8 mouse cellular contexts compared by ENCODE assay signal in the genomic region with DNA sequence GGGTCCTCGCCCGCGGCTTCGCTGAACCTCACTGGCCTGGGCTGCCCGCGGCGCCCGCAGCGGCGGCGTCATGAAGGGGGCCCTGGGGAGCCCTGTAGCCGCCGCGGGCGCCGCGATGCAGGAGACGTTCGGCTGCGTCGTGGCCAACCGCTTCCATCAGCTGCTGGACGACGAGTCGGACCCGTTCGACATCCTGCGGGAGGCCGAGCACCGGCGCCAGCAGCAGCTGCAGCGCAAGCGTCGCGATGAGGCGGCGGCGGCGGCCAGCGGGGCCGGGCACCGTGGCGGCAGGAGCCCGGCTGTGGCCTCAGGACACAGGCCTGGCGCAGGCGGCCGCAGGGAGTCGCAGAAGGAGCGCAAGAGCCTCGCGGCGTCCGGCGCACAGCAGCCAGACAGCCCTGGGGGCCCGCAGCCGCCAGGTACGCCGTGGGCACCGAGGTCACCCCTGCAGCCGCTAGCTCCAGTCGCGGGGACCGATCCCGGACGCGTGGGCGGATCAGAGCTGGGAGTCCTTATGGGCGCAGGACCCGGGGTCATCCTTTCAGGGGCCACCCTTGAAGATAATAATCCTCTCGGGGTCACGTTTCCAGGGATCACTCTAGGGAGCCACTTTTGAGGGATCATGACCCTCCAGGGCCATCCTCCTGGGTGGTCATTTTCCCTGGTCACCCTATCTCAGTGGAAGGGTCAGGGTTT. TPM values are rescaled to one million over a fixed set of nuclear protein-coding genes. Genes with fewer than 3 reads are reported as not detected.
A peak's percentile ranks its signal among the peaks of the same experiment; 100 is the strongest.
DNase-seq lines count a peak whose midpoint lies in the region; ATAC-seq and TF ChIP-seq lines count a peak whose summit lies in the region.

No protein-coding gene starts in this region.

- CTCF ChIA-PET in Patski (lab: Charles Lee), result interaction anchor here (2.9 kb wide), 1 partner anchor 18 kb away, joined by 11 read pairs; no protein-coding TSS in a partner anchor

- peaks cover 4% of the 10 kb centered on the region; the same call in 1 of the 2 replicates for H3K27me3 ChIP-seq in kidney, embryonic 16.5 days (ENCODE audit: insufficient read depth, low read length)
- no peaks in the 10 kb centered on the region for H3K27me3 ChIP-seq in Patski
- H3K27me3 ChIP-seq in hindbrain, embryonic 16.5 days (replicated peaks; ENCODE audit: control insufficient read depth, insufficient read depth, low read length), result no peaks in the 10 kb centered on the region; the same call in 1 of the 2 replicates

- H3K9ac ChIP-seq in kidney, embryonic 16.5 days (replicated peaks; ENCODE audit: low read length), result peak overlapping the region; percentile 79
- H3K9ac ChIP-seq in hindbrain, embryonic 16.5 days (ENCODE audit: low read depth, low read length), result peak overlapping the region; percentile 82

- in situ Hi-C loops in Patski (cut with MboI; ENCODE audit: low pct_unique_long_range_greater_than_20kb), result no loop called here

- ATAC-seq in kidney, embryonic 16.5 days (ENCODE audit: low FRiP score, low TSS enrichment), result peak; percentile 76
- peak; percentile 48 for ATAC-seq in Patski
- peak; percentile 45 for ATAC-seq in erythroid progenitor cell, adult 5-6 weeks (replicated peaks; ENCODE audit: low FRiP score, poor library complexity, severe bottlenecking)
- peak; percentile 80 for ATAC-seq in hindbrain, embryonic 16.5 days
- peak; percentile 20; the same call in 1 of the 2 replicates for ATAC-seq in megakaryocyte-erythroid progenitor cell, adult 5-6 weeks (replicated peaks; ENCODE audit: low FRiP score, low TSS enrichment, poor library complexity, severe bottlenecking)
- no peak for ATAC-seq in inflammation-experienced regulatory T-cells, adult 6 months

- H3K36me3 ChIP-seq in kidney, embryonic 16.5 days (ENCODE audit: insufficient read depth, low read length), result 0 out of 2 replicates have a peak, but pooled peaks cover 5% of the 10 kb centered on the region
- H3K36me3 ChIP-seq in hindbrain, embryonic 16.5 days (ENCODE audit: control insufficient read depth, insufficient read depth, low read length), result no peaks in the 10 kb centered on the region

- WGBS in kidney, embryonic 16.5 days, result 0% methylated on average over 68 of the region's 71 CpGs
- 0% methylated on average over 21 of the region's 71 CpGs for WGBS in hindbrain, embryonic 16.5 days

- H3K4me2 ChIP-seq in kidney, embryonic 16.5 days (replicated peaks; ENCODE audit: low read depth, low read length), result peak overlapping the region; percentile 100
- H3K4me2 ChIP-seq in hindbrain, embryonic 16.5 days (ENCODE audit: low read length), result peak overlapping the region; percentile 97

- peaks cover 15% of the 10 kb centered on the region for H3K4me1 ChIP-seq in kidney, embryonic 16.5 days (ENCODE audit: insufficient read depth, low read length)
- peaks cover 11% of the 10 kb centered on the region for H3K4me1 ChIP-seq in hindbrain, embryonic 16.5 days (ENCODE audit: control insufficient read depth, insufficient read depth, low read depth, low read length)

- TF ChIP-seq CTCF in Patski (IDR thresholded peaks at IDR 0.05), result no peak

- H3K9me3 ChIP-seq in kidney, embryonic 16.5 days (ENCODE audit: low read length), result peaks cover 4% of the 10 kb centered on the region; the same call in 1 of the 2 replicates
- peaks cover 5% of the 10 kb centered on the region for H3K9me3 ChIP-seq in hindbrain, embryonic 16.5 days (ENCODE audit: control insufficient read depth, low read length)

- H3K4me3 ChIP-seq in kidney, embryonic 16.5 days (ENCODE audit: low read length), result peak overlapping the region; percentile 73
- H3K4me3 ChIP-seq in hindbrain, embryonic 16.5 days (ENCODE audit: low read length), result peak overlapping the region; percentile 83

- no peak for DNase-seq in kidney, adult 18-20 months
- no peak for DNase-seq in Patski (ENCODE audit: low read depth, low spot score)
- DNase-seq in thymus, postnatal 14 days, result peak; percentile 60

- H3K27ac ChIP-seq in kidney, embryonic 16.5 days (ENCODE audit: low read length), result peak overlapping the region; percentile 67
- H3K27ac ChIP-seq in hindbrain, embryonic 16.5 days (ENCODE audit: low read depth, low read length), result peak overlapping the region; percentile 84

- POLR2A ChIA-PET in Patski (lab: Charles Lee), result interaction anchor here (1.0 kb wide), 1 partner anchor 16 kb away, joined by 3 read pairs; no protein-coding TSS in a partner anchor

RNA-seq across cellular contexts. Expression of a gene that starts 0.4 kb away (rescaled TPM):
- polyA plus RNA-seq in kidney, embryonic 16.5 days (2015; fragmentation: Nextera tagmentation; extraction: Ambion mirVana), result 28.4 and 29.1 TPM in 2 replicates
- 65.7 TPM for polyA plus RNA-seq in Patski (2021)
- 11.5 and 15.9 TPM in 2 replicates for total RNA-seq in erythroid progenitor cell, adult 5-6 weeks (2015; ENCODE audit: low replicate concordance)
- 7.3 and 10.7 TPM in 2 replicates for total RNA-seq in erythroid progenitor cell, adult 5-6 weeks (2017; ENCODE audit: low replicate concordance)
- 52.8 and 53.4 TPM in 2 replicates for polyA plus RNA-seq in hindbrain, embryonic 16.5 days (2015; fragmentation: Nextera tagmentation; extraction: Ambion mirVana)
- 3.9 and 7.7 TPM in 2 replicates for total RNA-seq in megakaryocyte-erythroid progenitor cell, adult 5-6 weeks (2014; fragmentation: Nextera tagmentation)
- 3.4 and 5.4 TPM in 2 replicates for total RNA-seq in megakaryocyte-erythroid progenitor cell, adult 5-6 weeks (2017)
- 1 to 10 TPM; 3.9 to 5.7 (median 5.3) TPM for polyA plus RNA-seq in inflammation-experienced regulatory T-cells, adult 6 months (2017; shearing (Covaris generic))

RNA-seq across cellular contexts. Expression of a gene that starts 9.1 kb away (rescaled TPM):
- polyA plus RNA-seq in kidney, embryonic 16.5 days (2015; fragmentation: Nextera tagmentation; extraction: Ambion mirVana), result 16.2 and 17.4 TPM in 2 replicates
- polyA plus RNA-seq in Patski (2021), result 23.3 TPM
- 71.0 and 93.5 TPM in 2 replicates for total RNA-seq in erythroid progenitor cell, adult 5-6 weeks (2015; ENCODE audit: low replicate concordance)
- 103 and 120 TPM in 2 replicates for total RNA-seq in erythroid progenitor cell, adult 5-6 weeks (2017; ENCODE audit: low replicate concordance)
- 6.2 and 7.3 TPM in 2 replicates for polyA plus RNA-seq in hindbrain, embryonic 16.5 days (2015; fragmentation: Nextera tagmentation; extraction: Ambion mirVana)
- total RNA-seq in megakaryocyte-erythroid progenitor cell, adult 5-6 weeks (2014; fragmentation: Nextera tagmentation), result 30.2 and 40.8 TPM in 2 replicates
- 55.3 and 62.6 TPM in 2 replicates for total RNA-seq in megakaryocyte-erythroid progenitor cell, adult 5-6 weeks (2017)
- 10 to 100 TPM; 11.3 to 16.4 (median 12.4) TPM for polyA plus RNA-seq in inflammation-experienced regulatory T-cells, adult 6 months (2017; shearing (Covaris generic))

RNA-seq across cellular contexts. Expression of a gene that starts 32.9 kb away (rescaled TPM):
- polyA plus RNA-seq in kidney, embryonic 16.5 days (2015; fragmentation: Nextera tagmentation; extraction: Ambion mirVana), result 5.6 and 5.8 TPM in 2 replicates
- polyA plus RNA-seq in Patski (2021), result 12.6 TPM
- total RNA-seq in erythroid progenitor cell, adult 5-6 weeks (2015; ENCODE audit: low replicate concordance), result 2.5 and 10.5 TPM in 2 replicates
- 0.26 and 4.8 TPM in 2 replicates for total RNA-seq in erythroid progenitor cell, adult 5-6 weeks (2017; ENCODE audit: low replicate concordance)
- polyA plus RNA-seq in hindbrain, embryonic 16.5 days (2015; fragmentation: Nextera tagmentation; extraction: Ambion mirVana), result 1.1 and 2.1 TPM in 2 replicates
- total RNA-seq in megakaryocyte-erythroid progenitor cell, adult 5-6 weeks (2014; fragmentation: Nextera tagmentation), result 1.2 and 1.6 TPM in 2 replicates
- total RNA-seq in megakaryocyte-erythroid progenitor cell, adult 5-6 weeks (2017), result 3.0 and 11.7 TPM in 2 replicates
- polyA plus RNA-seq in inflammation-experienced regulatory T-cells, adult 6 months (2017; shearing (Covaris generic)), result 10 to 100 TPM; 42.2 to 65.3 (median 46.6) TPM
